25 mouse cellular contexts compared by ENCODE assay signal in genomic region chr1:93031199-93031598, GRCm38 (mm10). TPM values are rescaled to one million over a fixed set of nuclear protein-coding genes. Genes with fewer than 3 reads are reported as not detected.
"Had no signal": no experiment of that assay in that cellular context is flagged by ENCODE, and none has a peak within 500 bp of the region (broad histone marks: within the 10 kb centered on the region; RNA-seq: fewer than 3 reads in every experiment).

No protein-coding gene starts in this region.

- ATAC-seq: intestine, postnatal 0 days; liver, postnatal 0 days; lung, postnatal 0 days; midbrain, embryonic 15.5 days had no signal

- DNase-seq: kidney, adult 2 months; kidney, postnatal 25 days; liver, postnatal 0 days; lung, embryonic 14.5 days; right cerebral cortex, postnatal 14 days; spleen, adult 18-20 months; thymus, postnatal 25 days had no signal

RNA-seq across cellular contexts. Expression of gene Aqp12, which starts 25.1 kb away (rescaled TPM):
- total RNA-seq: layer of hippocampus, postnatal 14 days; left cerebral cortex, adult 8-10 months; left cerebral cortex, postnatal 25 days; megakaryocyte, adult 5-6 weeks had no signal
- polyA plus RNA-seq: kidney, adult 2 months; kidney, embryonic 14.5 days; kidney, postnatal 0 days; limb, embryonic 12.5 days; limb, embryonic 15.5 days; liver, embryonic 11.5 days; liver, embryonic 14.5 days; liver, postnatal 0 days; lung, embryonic 14.5 days; lung, postnatal 0 days; macrophage; midbrain, embryonic 12.5 days; midbrain, embryonic 15.5 days; neural tube, embryonic 12.5 days; neural tube, embryonic 15.5 days; thymus, postnatal 0 days had no signal
